Mouse (Mus musculus) adrenal gland, postnatal 4 days (tissue): Measurements from ENCODE around the gene Zdhhc14. TPM values are rescaled to one million over a fixed set of nuclear protein-coding genes. Genes with fewer than 3 reads are reported as not detected.

ENCODE experiments used
- DNase-seq, 2 experiments: peaks; one replicate each; pipeline ENCODE4 v3.0.0; 2021 to 2022; ENCODE audit warnings: low spot score in 2 of 2, mixed read lengths in 2 of 2
- total RNA-seq, 2 experiments: library from RNA; stranded (reverse); gene quantifications; 2 replicates each; pipeline ENCODE4 v1.2.3; 2021

The Zdhhc14 gene
- total RNA-seq, 2 experiments from 2014 or later = 7.6 to 8.2 TPM

GRCm38 (mm10) chr17:5503981-5504760, 11.8 kb downstream of the Zdhhc14 start:
- DNase-seq = no peak

- no peak for DNase-seq
Measured at GRCm38 (mm10) chr17:5504969-5505368, 12.6 kb downstream of the Zdhhc14 start.

- DNase-seq = no peak
Measured at GRCm38 (mm10) chr17:5506553-5506952, 14.2 kb downstream of the Zdhhc14 start.

- no peak for DNase-seq
Measured at GRCm38 (mm10) chr17:5506988-5507387, 14.6 kb downstream of the Zdhhc14 start.

GRCm38 (mm10) chr17:5508030-5508429, 15.7 kb downstream of the Zdhhc14 start:
- DNase-seq = no peak

- DNase-seq = peak in 1 of 2 experiments; percentile 8
Measured at GRCm38 (mm10) chr17:5510564-5510963, 18.2 kb downstream of the Zdhhc14 start.

GRCm38 (mm10) chr17:5511724-5512123, 19.4 kb downstream of the Zdhhc14 start:
- no peak for DNase-seq

GRCm38 (mm10) chr17:5519466-5519865, 27.1 kb downstream of the Zdhhc14 start:
- no peak for DNase-seq

- no peak for DNase-seq
Measured at GRCm38 (mm10) chr17:5519910-5520592, 27.7 kb downstream of the Zdhhc14 start.

- no peak for DNase-seq
Measured at GRCm38 (mm10) chr17:5521532-5521931, 29.2 kb downstream of the Zdhhc14 start.

- no peak for DNase-seq
Measured at GRCm38 (mm10) chr17:5529552-5529951, 37.2 kb downstream of the Zdhhc14 start.

- DNase-seq = no peak
Measured at GRCm38 (mm10) chr17:5532816-5533215, 40.5 kb downstream of the Zdhhc14 start.

- DNase-seq = no peak
Measured at GRCm38 (mm10) chr17:5535357-5535756, 43.0 kb downstream of the Zdhhc14 start.

GRCm38 (mm10) chr17:5536259-5537094, 44.1 kb downstream of the Zdhhc14 start:
- DNase-seq = no peak

GRCm38 (mm10) chr17:5537095-5537575, 44.8 kb downstream of the Zdhhc14 start:
- DNase-seq = no peak

GRCm38 (mm10) chr17:5542177-5542576, 49.8 kb downstream of the Zdhhc14 start:
- no peak for DNase-seq

GRCm38 (mm10) chr17:5544065-5544464, 51.7 kb downstream of the Zdhhc14 start:
- DNase-seq = no peak

GRCm38 (mm10) chr17:5545065-5545464, 52.7 kb downstream of the Zdhhc14 start:
- no peak for DNase-seq

GRCm38 (mm10) chr17:5548546-5548945, 56.2 kb downstream of the Zdhhc14 start:
- DNase-seq = no peak

- DNase-seq = no peak
Measured at GRCm38 (mm10) chr17:5549460-5549859, 57.1 kb downstream of the Zdhhc14 start.

GRCm38 (mm10) chr17:5550444-5550843, 58.1 kb downstream of the Zdhhc14 start:
- DNase-seq = no peak
